Mouse (Mus musculus) liver, embryonic 13.5 days (tissue): ENCODE measurements around the gene Lamc1. TPM values are rescaled to one million over a fixed set of nuclear protein-coding genes. Genes with fewer than 3 reads are reported as not detected.

Experiments
- ATAC-seq: fragments of 200-750 bp; cut with Nextera tagmentation; 2 replicates; pipeline ENCODE4 v1.8.0; 2017; ENCODE audit warnings: low read depth, mild to moderate bottlenecking, moderate number of reproducible peaks, moderate library complexity
- DNase-seq: peaks from one replicate; pipeline ENCODE4 v3.0.0; 2022
- H3K27ac ChIP-seq: fragments of 300-500 bp; sonication (generic); 2 replicates; pipeline ENCODE4 v1.5.1; 2015; ENCODE audit warnings: moderate library complexity, mild to moderate bottlenecking, inconsistent platforms
- H3K27me3 ChIP-seq: fragments of 300-500 bp; sonication (generic); 2 replicates; pipeline ENCODE4 v1.6.1; 2015; ENCODE audit warnings: mild to moderate bottlenecking, inconsistent platforms
- H3K36me3 ChIP-seq: fragments of 300-500 bp; sonication (generic); 2 replicates; pipeline ENCODE4 v1.6.1; 2015; ENCODE audit warnings: mild to moderate bottlenecking, inconsistent platforms
- H3K4me1 ChIP-seq: fragments of 300-500 bp; sonication (generic); replicated peaks from 2 replicates; pipeline ENCODE4 v1.6.1; 2015; ENCODE audit warnings: inconsistent platforms
- H3K4me2 ChIP-seq: fragments of 300-500 bp; sonication (generic); 2 replicates; pipeline ENCODE4 v1.6.1; 2015; ENCODE audit warnings: inconsistent platforms, mild to moderate bottlenecking, moderate library complexity
- H3K4me3 ChIP-seq: fragments of 300-500 bp; sonication (generic); replicated peaks from 2 replicates; pipeline ENCODE4 v1.5.1; 2015; ENCODE audit warnings: mild to moderate bottlenecking, inconsistent platforms
- H3K9ac ChIP-seq: fragments of 300-500 bp; sonication (generic); 2 replicates; pipeline ENCODE4 v1.6.1; 2015; ENCODE audit warnings: mild to moderate bottlenecking, inconsistent platforms
- H3K9me3 ChIP-seq: fragments of 300-500 bp; sonication (generic); replicated peaks from 2 replicates; pipeline ENCODE4 v1.6.1; 2016; ENCODE audit warnings: inconsistent platforms
- WGBS: fragments of 180-500 bp; shearing (Covaris S2); methylation state at CpG from one replicate; pipeline ENCODE4 v1.1.7; 2015; ENCODE audit not compliant: insufficient replicate concordance; 5-methylcytosine and 5-hydroxymethylcytosine counted together
- polyA plus RNA-seq: library from polyadenylated mRNA; unstranded; fragments of >200 nt; fragmentation: Nextera tagmentation; extraction: Ambion mirVana; gene quantifications from 2 replicates; pipeline ENCODE4 v1.2.1, GENCODE M21; 2015

Lamc1 gene
- polyA plus RNA-seq, 1 experiment from 2014 or later, result 7.2 TPM

DNA sequence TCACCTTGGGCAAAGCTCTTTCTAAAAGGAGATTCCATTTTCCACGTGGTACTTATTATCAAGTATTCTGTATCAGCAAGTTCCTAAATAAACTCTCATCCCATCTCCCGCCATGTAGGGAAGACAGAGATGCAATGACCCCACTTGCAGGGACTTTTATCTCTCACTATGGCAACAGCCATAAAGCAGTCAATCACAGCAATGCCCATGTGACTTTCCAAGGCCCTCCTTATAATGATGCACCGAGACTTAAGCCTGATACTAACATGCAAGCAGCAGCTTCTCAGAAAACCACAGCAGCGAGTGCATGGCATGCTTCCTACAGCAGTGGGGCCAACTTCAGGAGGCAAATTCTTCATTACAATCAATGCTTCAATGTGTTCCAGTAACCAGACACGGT lies 39.7 kb downstream of the Lamc1 start:
- no peak for DNase-seq
- WGBS, result 57% methylated on average over 5 of the region's 5 CpGs
- Histone ChIP-seq H3K4me1 (peaks cover 11% of the 10 kb centered on the region), H3K36me3 (no peaks in the 10 kb centered on the region), H3K27me3 (no peaks in the 10 kb centered on the region), H3K9me3 (no peaks in the 10 kb centered on the region), H3K4me3 (no peak overlapping the region), H3K27ac (no peak overlapping the region), H3K9ac (no peak overlapping the region), H3K4me2 (no peak overlapping the region)
- no peak for ATAC-seq

DNA sequence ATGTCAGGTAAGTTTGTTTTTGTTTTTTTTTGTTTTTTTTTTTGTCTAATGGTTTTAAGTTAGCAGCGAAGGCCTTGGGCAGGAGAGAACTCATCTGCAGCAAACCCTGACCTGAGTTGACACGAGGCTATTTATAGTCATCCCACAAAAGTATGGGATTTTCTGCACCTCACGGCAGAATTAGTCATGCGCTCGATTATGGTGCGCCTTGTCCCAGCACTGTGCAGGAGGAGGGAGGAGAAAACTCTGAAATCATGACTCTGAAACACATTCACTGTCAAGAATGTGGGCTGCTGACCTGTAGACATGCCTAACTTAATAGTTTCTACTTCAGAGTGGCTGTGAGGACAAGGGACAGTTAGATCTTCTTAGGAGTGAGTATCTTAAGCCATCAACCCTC lies 40.4 kb downstream of the Lamc1 start:
- no peak for DNase-seq
- no peak for ATAC-seq
- no peak overlapping the region for H3K4me2 ChIP-seq
- H3K9ac ChIP-seq, result no peak overlapping the region
- no peak overlapping the region for H3K27ac ChIP-seq
- H3K27me3 ChIP-seq, result no peaks in the 10 kb centered on the region
- 62% methylated on average over 6 of the region's 6 CpGs for WGBS
- peaks cover 12% of the 10 kb centered on the region for H3K4me1 ChIP-seq
- H3K9me3 ChIP-seq, result no peaks in the 10 kb centered on the region
- H3K4me3 ChIP-seq, result no peak overlapping the region
- no peaks in the 10 kb centered on the region for H3K36me3 ChIP-seq

DNA sequence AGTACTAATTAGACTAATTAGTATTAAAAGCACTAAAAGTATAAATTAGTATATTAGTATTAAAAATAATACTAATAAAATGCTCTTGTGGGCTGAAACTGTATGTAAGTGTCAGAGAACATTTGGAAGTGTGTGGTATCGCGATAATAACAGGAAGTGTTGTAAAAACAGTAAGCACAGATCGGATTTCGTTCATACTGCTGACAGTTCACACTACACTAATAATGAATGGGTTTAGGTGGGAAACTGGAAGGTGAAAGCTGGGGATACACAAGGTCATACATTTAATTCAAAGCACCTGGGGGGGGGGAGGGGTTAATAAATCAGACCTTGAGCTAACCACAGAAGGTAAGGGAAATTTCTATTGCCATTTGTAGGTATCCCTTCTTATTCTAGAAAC lies 41.2 kb downstream of the Lamc1 start:
- ATAC-seq (no peak), DNase-seq (no peak)
- H3K27me3 ChIP-seq, result no peaks in the 10 kb centered on the region
- peaks cover 12% of the 10 kb centered on the region for H3K4me1 ChIP-seq
- H3K36me3 ChIP-seq, result no peaks in the 10 kb centered on the region
- no peak overlapping the region for H3K4me3 ChIP-seq
- WGBS, result 60% methylated on average over 4 of the region's 4 CpGs
- no peaks in the 10 kb centered on the region for H3K9me3 ChIP-seq
- H3K9ac ChIP-seq, result no peak overlapping the region
- no peak overlapping the region for H3K27ac ChIP-seq
- no peak overlapping the region for H3K4me2 ChIP-seq

DNA sequence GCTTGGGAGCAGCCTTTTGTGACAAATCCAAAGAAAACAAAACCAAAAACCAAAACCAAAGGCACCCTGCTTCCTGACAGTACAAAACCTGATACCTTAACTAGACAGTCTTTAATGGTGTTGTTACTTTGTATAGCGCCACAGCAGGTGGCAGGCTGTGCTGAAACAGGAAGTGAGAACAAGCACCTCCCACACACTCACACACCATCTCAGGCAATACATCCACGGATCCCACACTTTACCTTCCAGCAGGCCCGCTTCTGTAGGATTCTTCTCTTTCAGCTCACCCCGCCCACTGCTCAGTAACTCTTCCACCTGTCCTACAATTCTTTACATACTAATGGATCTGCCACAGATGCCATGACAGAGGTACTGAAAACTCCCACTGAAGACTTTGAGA lies 44.6 kb downstream of the Lamc1 start:
- Histone ChIP-seq H3K27me3 (no peaks in the 10 kb centered on the region), H3K9me3 (no peaks in the 10 kb centered on the region), H3K4me3 (no peak overlapping the region), H3K36me3 (no peaks in the 10 kb centered on the region), H3K4me1 (peaks cover 29% of the 10 kb centered on the region), H3K9ac (no peak overlapping the region), H3K4me2 (no peak overlapping the region), H3K27ac (no peak overlapping the region)
- DNase-seq (no peak), ATAC-seq (no peak)
- 69% methylated on average over 4 of the region's 4 CpGs for WGBS

DNA sequence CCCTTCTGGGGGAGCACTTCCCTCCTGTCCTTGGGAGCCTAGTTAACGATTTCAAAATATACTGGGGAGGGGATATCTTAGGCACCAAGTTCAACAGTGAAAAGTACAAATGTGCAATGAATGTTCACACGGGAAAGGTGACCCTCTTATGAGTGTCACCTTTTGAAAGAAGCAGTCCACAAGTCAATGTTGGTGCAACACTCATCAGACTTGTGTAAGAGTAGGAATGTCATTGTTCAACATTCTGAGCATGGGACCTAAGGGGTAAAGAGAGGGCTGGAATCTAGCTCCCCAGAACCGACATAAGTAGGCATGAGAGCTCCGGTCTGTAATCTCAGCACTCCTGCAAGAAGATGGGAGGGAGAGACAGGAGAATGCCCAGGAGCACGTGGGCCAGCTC lies 45.1 kb downstream of the Lamc1 start:
- no peaks in the 10 kb centered on the region for H3K36me3 ChIP-seq
- H3K4me1 ChIP-seq, result peaks cover 33% of the 10 kb centered on the region
- H3K9me3 ChIP-seq, result no peaks in the 10 kb centered on the region
- 66% methylated on average over 5 of the region's 5 CpGs for WGBS
- DNase-seq (no peak), ATAC-seq (no peak)
- H3K9ac ChIP-seq, result no peak overlapping the region
- H3K4me2 ChIP-seq, result no peak overlapping the region
- no peak overlapping the region for H3K4me3 ChIP-seq
- no peaks in the 10 kb centered on the region for H3K27me3 ChIP-seq
- no peak overlapping the region for H3K27ac ChIP-seq

DNA sequence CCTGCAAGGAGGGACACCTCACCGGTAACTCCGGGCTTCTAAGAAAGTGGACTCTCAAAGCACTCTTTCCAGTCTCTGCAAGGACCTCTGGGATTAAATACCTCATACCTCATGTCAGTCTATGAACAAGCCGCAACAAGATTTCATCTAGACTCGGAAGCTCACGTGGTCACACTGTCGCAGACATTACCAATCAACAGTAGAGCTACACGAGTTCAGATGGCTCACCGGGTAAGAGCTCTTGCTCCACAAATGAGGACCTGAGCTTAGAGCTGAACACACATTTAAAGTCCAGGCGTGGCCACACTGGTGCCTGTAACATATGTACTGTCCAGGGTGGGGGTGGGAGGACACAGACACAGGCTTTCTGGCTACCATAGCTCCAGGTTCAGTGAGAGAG lies 46.4 kb downstream of the Lamc1 start:
- H3K4me1 ChIP-seq, result peaks cover 37% of the 10 kb centered on the region
- H3K9ac ChIP-seq, result no peak overlapping the region
- DNase-seq (no peak), ATAC-seq (no peak)
- H3K27ac ChIP-seq, result no peak overlapping the region
- no peaks in the 10 kb centered on the region for H3K27me3 ChIP-seq
- no peak overlapping the region for H3K4me2 ChIP-seq
- H3K4me3 ChIP-seq, result no peak overlapping the region
- 76% methylated on average over 9 of the region's 9 CpGs for WGBS
- no peaks in the 10 kb centered on the region for H3K36me3 ChIP-seq
- H3K9me3 ChIP-seq, result no peaks in the 10 kb centered on the region

DNA sequence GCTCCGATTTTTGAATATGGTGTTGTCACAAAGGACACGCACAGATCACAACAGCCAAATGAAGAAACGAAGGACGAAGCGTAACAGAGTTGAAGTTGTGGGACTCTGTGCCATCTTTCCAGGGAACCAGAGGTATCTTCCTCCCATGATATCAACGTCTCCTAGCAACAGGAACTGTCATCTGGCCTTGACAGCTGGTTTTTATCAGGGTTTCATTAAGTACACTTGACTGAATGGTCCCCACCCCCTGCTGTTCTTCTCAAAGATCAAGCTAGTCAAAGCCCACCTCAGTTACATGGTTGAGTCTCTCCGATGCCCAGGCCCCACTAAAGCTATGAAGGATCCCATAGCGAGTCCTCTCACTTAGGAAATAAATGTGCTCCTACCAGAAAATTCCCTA lies 47.4 kb downstream of the Lamc1 start:
- Histone ChIP-seq H3K4me3 (no peak overlapping the region), H3K9me3 (no peaks in the 10 kb centered on the region), H3K27ac (no peak overlapping the region), H3K27me3 (no peaks in the 10 kb centered on the region), H3K4me1 (peaks cover 37% of the 10 kb centered on the region), H3K4me2 (no peak overlapping the region), H3K36me3 (no peaks in the 10 kb centered on the region), H3K9ac (no peak overlapping the region)
- DNase-seq, result no peak
- ATAC-seq, result no peak
- 68% methylated on average over 8 of the region's 8 CpGs for WGBS

DNA sequence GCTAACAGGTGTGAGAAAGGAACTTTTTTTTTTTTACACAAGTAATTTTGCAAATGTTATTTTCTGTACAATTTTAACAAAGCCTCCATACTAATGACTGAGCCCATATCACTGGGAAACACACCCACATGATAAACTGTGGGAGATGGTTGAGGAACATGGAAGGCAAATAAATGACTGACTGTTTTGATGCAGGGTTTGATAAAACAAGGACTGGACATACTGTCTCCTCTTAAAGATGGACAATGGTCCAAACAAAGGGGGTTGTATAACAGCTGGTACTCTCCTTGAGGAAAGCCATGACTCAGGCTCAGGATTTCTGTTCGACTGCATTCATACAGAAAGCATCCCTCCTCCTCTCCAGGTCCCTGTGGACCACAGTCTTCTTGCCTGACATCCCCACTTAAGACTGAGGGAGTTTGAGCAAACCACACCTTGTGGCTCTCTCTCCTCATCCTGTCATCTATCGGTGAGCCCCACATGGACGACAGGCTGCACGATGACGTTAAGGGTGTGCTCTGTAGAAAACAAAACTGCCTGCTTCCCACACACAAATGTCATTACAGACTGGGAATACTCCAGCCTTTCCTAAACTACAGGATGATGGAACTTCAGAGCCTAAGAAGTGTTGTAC lies 50.1 kb downstream of the Lamc1 start:
- Histone ChIP-seq H3K4me3 (no peak overlapping the region), H3K9me3 (no peaks in the 10 kb centered on the region), H3K9ac (no peak overlapping the region), H3K4me2 (no peak overlapping the region), H3K27ac (no peak overlapping the region), H3K27me3 (no peaks in the 10 kb centered on the region), H3K36me3 (no peaks in the 10 kb centered on the region), H3K4me1 (peaks cover 45% of the 10 kb centered on the region)
- ATAC-seq (no peak), DNase-seq (no peak)
- WGBS, result 69% methylated on average over 5 of the region's 5 CpGs

DNA sequence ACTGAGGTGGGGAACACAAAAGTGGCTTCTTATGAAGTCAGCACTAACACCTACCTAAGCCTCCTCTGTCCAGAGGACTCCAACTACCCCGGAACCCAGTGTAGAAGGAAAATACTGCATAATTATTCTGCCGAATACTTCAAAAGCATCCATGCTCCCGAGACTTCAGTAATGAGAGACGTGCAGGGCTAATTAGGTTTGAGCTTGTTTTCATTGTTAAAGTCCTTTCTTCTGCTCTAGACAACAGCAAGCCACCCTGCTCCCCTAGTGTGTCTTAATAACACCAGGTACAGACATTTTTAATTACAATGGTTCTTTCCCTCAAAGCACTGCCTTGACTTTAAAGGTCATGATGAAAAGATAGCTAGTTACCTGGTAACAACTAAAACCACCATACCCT lies 51.1 kb downstream of the Lamc1 start:
- Histone ChIP-seq H3K4me3 (no peak overlapping the region), H3K9me3 (no peaks in the 10 kb centered on the region), H3K27ac (no peak overlapping the region), H3K9ac (no peak overlapping the region), H3K4me2 (no peak overlapping the region), H3K27me3 (no peaks in the 10 kb centered on the region), H3K36me3 (no peaks in the 10 kb centered on the region), H3K4me1 (peaks cover 45% of the 10 kb centered on the region)
- no peak for DNase-seq
- WGBS, result 74% methylated on average over 4 of the region's 4 CpGs
- no peak for ATAC-seq

- no peak for DNase-seq
- 47% methylated on average over 5 of the region's 5 CpGs for WGBS
Measured at GRCm38 (mm10) chr1:153280411-153280810, 52.2 kb downstream of the Lamc1 start.

GRCm38 (mm10) chr1:153278028-153278613 lies 54.5 kb downstream of the Lamc1 start:
- Histone ChIP-seq H3K27ac (no peak overlapping the region), H3K4me2 (no peak overlapping the region), H3K9ac (no peak overlapping the region), H3K4me3 (no peak overlapping the region), H3K27me3 (no peaks in the 10 kb centered on the region), H3K36me3 (no peaks in the 10 kb centered on the region), H3K4me1 (peaks cover 51% of the 10 kb centered on the region), H3K9me3 (no peaks in the 10 kb centered on the region)
- DNase-seq, result no peak
- peak; percentile 62 for ATAC-seq
- 30% methylated on average over 9 of the region's 9 CpGs for WGBS

More at GRCm38 (mm10) chr1:153280411-153280810, 52.2 kb downstream of the Lamc1 start:
- H3K9me3 ChIP-seq, result no peaks in the 10 kb centered on the region
- no peak overlapping the region for H3K4me2 ChIP-seq
- peaks cover 43% of the 10 kb centered on the region for H3K4me1 ChIP-seq
- no peak for ATAC-seq
- H3K9ac ChIP-seq, result no peak overlapping the region
- H3K4me3 ChIP-seq, result no peak overlapping the region
- no peak overlapping the region for H3K27ac ChIP-seq
- no peaks in the 10 kb centered on the region for H3K36me3 ChIP-seq
- no peaks in the 10 kb centered on the region for H3K27me3 ChIP-seq

DNA sequence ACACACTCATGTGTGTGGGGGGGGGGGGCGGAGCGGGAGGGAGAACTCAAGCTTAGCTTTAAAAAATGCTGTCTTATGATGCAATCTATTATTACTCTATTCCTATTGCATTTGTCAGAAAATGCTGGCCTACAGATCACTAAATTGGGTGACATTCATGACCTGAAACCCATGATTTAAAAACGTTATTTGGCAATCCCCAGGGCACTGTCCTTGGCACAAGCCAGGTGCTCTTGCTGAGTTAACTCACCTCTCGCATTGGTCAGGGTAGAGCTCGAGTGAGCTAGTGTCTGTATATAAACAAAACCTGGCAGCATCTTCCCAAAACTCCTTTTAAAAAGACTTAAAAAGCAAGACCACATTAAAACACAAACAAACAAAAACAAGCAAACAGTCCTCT lies 57.1 kb downstream of the Lamc1 start:
- Histone ChIP-seq H3K9me3 (no peaks in the 10 kb centered on the region), H3K9ac (no peak overlapping the region), H3K4me1 (peaks cover 50% of the 10 kb centered on the region), H3K36me3 (no peaks in the 10 kb centered on the region), H3K4me3 (no peak overlapping the region), H3K4me2 (no peak overlapping the region), H3K27me3 (no peaks in the 10 kb centered on the region), H3K27ac (no peak overlapping the region)
- DNase-seq, result no peak
- no peak for ATAC-seq
- 67% methylated on average over 5 of the region's 5 CpGs for WGBS
